Mouse (Mus musculus): ENCODE results near the gene Alg14. TPM values are rescaled to one million over a fixed set of nuclear protein-coding genes. Genes with fewer than 3 reads are reported as not detected.

Alg14 gene
- polyA plus RNA-seq, 1 experiment from 2014 or later: 30.1 TPM

GRCm38 (mm10) chr3:121287151-121287550 lies 4.4 kb upstream of the Alg14 start:
- no peak overlapping the region for H3K4me3 ChIP-seq (replicated peaks)
- H3K27me3 ChIP-seq: no peaks in the 10 kb centered on the region
- H3K9me3 ChIP-seq: no peaks in the 10 kb centered on the region
- 89% methylated on average over 2 of the region's 2 CpGs for WGBS
- ATAC-seq (ENCODE audit: low FRiP score): no peak
- H3K27ac ChIP-seq: no peak overlapping the region
- H3K4me1 ChIP-seq: peaks cover 5% of the 10 kb centered on the region; the same call in 1 of the 2 replicates
- no peaks in the 10 kb centered on the region for H3K36me3 ChIP-seq (replicated peaks)
- H3K9ac ChIP-seq: no peak overlapping the region
- H3K4me2 ChIP-seq: no peak overlapping the region

DNA sequence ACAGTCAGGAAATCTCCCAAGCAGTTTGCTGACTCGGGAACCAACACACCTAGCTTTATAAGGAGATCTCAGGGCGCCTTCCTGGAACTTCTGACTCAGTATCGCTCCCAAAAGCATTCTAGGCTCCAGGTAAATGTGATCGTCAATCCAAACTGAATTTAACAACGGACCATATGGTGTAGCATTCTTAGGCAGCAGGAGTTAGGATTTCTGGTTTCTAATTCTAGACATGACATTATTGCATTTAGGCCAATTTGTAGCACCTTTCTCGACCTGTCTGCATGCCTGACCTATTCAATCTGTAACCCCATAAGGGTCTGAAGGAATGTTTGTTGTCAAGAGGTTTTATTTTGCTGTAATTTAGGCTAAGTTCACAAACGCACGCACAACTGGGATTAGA lies 892 bp upstream of the Alg14 start:
- H3K36me3 ChIP-seq (replicated peaks): no peaks in the 10 kb centered on the region
- H3K4me2 ChIP-seq: peak overlapping the region; percentile 59
- no peak overlapping the region for H3K27ac ChIP-seq
- peak overlapping the region; percentile 60 for H3K4me3 ChIP-seq (replicated peaks)
- no peaks in the 10 kb centered on the region for H3K9me3 ChIP-seq
- H3K4me1 ChIP-seq: peaks cover 9% of the 10 kb centered on the region; the same call in 1 of the 2 replicates
- no peak for ATAC-seq (ENCODE audit: low FRiP score)
- H3K27me3 ChIP-seq: no peaks in the 10 kb centered on the region
- 78% methylated on average over 8 of the region's 8 CpGs for WGBS
- peak overlapping the region; percentile 59; the same call in 1 of the 2 replicates for H3K9ac ChIP-seq

GRCm38 (mm10) chr3:121291225-121291559 lies 381 bp upstream of the Alg14 start:
- WGBS: 6% methylated on average over 7 of the region's 7 CpGs
- peak overlapping the region; percentile 59; the same call in 1 of the 2 replicates for H3K9ac ChIP-seq
- H3K4me3 ChIP-seq (replicated peaks): peak overlapping the region; percentile 60
- no peaks in the 10 kb centered on the region for H3K36me3 ChIP-seq (replicated peaks)
- H3K4me2 ChIP-seq: peak overlapping the region; percentile 59
- H3K9me3 ChIP-seq: no peaks in the 10 kb centered on the region
- H3K27ac ChIP-seq: peak overlapping the region; percentile 94; the same call in 1 of the 2 replicates
- H3K27me3 ChIP-seq: no peaks in the 10 kb centered on the region
- no peak for ATAC-seq (ENCODE audit: low FRiP score)
- peaks cover 9% of the 10 kb centered on the region; the same call in 1 of the 2 replicates for H3K4me1 ChIP-seq

- peaks cover 9% of the 10 kb centered on the region; the same call in 1 of the 2 replicates for H3K4me1 ChIP-seq
- H3K36me3 ChIP-seq (replicated peaks): no peaks in the 10 kb centered on the region
- no peaks in the 10 kb centered on the region for H3K27me3 ChIP-seq
- H3K9me3 ChIP-seq: no peaks in the 10 kb centered on the region
- H3K4me2 ChIP-seq: no peak overlapping the region
- no peak overlapping the region for H3K4me3 ChIP-seq (replicated peaks)
- no peak overlapping the region for H3K9ac ChIP-seq
- no peak overlapping the region for H3K27ac ChIP-seq
- no peak for ATAC-seq (ENCODE audit: low FRiP score)
- 82% methylated on average over 2 of the region's 2 CpGs for WGBS
Observed at GRCm38 (mm10) chr3:121294200-121294599, 2.6 kb downstream of the Alg14 start.

DNA sequence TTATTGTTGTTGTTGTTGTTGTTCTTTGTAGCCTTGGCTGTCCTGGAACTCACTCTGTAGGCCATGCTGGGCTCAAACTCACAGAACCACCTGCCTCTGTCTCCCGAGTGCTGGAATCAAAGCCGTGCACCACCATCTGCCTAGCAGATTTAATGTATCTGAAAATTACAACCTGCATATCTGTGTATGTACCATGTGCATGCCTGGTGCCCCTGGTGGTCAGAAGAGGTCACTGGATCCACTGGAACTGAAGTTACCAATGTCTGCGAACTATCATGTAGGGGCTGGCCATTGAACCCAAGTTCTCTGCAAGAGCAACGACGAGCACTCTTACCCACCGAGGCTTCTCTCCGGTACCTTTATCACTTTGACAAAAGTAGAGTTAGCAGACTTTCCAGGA lies 15.1 kb downstream of the Alg14 start:
- WGBS: 93% methylated on average over 7 of the region's 7 CpGs
- H3K4me2 ChIP-seq: no peak overlapping the region
- 0 out of 2 replicates have a peak, but pooled peaks cover 4% of the 10 kb centered on the region for H3K36me3 ChIP-seq (replicated peaks)
- no peak overlapping the region for H3K9ac ChIP-seq
- no peaks in the 10 kb centered on the region for H3K9me3 ChIP-seq
- no peak overlapping the region for H3K27ac ChIP-seq
- H3K4me3 ChIP-seq (replicated peaks): no peak overlapping the region
- 0 out of 2 replicates have a peak, but pooled peaks cover 3% of the 10 kb centered on the region for H3K4me1 ChIP-seq
- no peak for ATAC-seq (ENCODE audit: low FRiP score)
- no peaks in the 10 kb centered on the region for H3K27me3 ChIP-seq

DNA sequence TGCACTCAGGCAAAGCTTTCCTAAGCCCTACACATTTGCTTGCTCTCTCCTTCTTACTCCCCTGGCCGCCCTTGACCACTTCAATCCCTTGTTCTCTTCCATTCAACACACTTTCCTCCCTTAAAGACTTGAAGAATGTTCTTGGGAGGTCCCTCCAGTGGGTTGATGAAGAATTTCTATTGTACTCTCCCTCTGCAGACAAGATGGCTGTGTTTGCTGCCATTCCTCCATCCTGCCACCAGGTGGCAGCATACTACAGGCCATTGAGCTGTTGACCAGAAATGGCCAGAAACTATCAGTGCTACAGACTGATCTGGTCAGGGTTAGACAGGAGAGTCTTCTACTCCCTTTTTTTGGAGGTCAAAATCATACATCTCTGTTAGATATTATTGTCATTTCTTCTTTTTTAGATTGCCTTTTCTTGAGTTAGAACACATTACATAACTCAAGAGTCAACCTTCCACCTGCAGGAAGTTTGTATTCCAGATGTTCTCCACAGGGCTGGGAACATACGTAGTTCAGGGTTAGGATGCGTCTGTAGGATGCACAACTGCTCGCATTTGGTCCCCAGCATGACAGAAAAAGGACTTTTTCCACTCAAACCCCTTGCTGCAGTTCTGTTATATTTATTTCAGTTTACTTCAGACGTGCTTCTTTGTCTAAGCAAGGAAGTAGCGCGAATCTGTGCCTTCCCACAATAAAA lies 16.1 kb downstream of the Alg14 start:
- Histone ChIP-seq H3K36me3 (replicated peaks) (0 out of 2 replicates have a peak, but pooled peaks cover under 1% of the 10 kb centered on the region), H3K27me3 (no peaks in the 10 kb centered on the region), H3K4me3 (replicated peaks) (no peak overlapping the region), H3K9me3 (no peaks in the 10 kb centered on the region), H3K9ac (no peak overlapping the region), H3K4me2 (no peak overlapping the region), H3K4me1 (0 out of 2 replicates have a peak, but pooled peaks cover 3% of the 10 kb centered on the region), H3K27ac (no peak overlapping the region)
- ATAC-seq (ENCODE audit: low FRiP score): peak; percentile 79
- 78% methylated on average over 7 of the region's 7 CpGs for WGBS

GRCm38 (mm10) chr3:121308935-121309334 lies 17.4 kb downstream of the Alg14 start:
- WGBS: 86% methylated on average over 5 of the region's 5 CpGs
- Histone ChIP-seq H3K4me1 (peaks cover 8% of the 10 kb centered on the region), H3K4me2 (no peak overlapping the region), H3K4me3 (replicated peaks) (no peak overlapping the region), H3K9ac (no peak overlapping the region), H3K9me3 (no peaks in the 10 kb centered on the region), H3K27ac (no peak overlapping the region), H3K36me3 (replicated peaks) (no peaks in the 10 kb centered on the region), H3K27me3 (no peaks in the 10 kb centered on the region)
- ATAC-seq (ENCODE audit: low FRiP score): 0 out of 2 replicates have a peak, but pooled peaks have one; percentile 15

GRCm38 (mm10) chr3:121309429-121309828 lies 17.9 kb downstream of the Alg14 start:
- Histone ChIP-seq H3K9ac (no peak overlapping the region), H3K4me2 (no peak overlapping the region), H3K36me3 (replicated peaks) (no peaks in the 10 kb centered on the region), H3K4me3 (replicated peaks) (no peak overlapping the region), H3K9me3 (no peaks in the 10 kb centered on the region), H3K27me3 (no peaks in the 10 kb centered on the region), H3K27ac (no peak overlapping the region), H3K4me1 (peaks cover 8% of the 10 kb centered on the region)
- 82% methylated on average over 4 of the region's 4 CpGs for WGBS
- no peak for ATAC-seq (ENCODE audit: low FRiP score)

DNA sequence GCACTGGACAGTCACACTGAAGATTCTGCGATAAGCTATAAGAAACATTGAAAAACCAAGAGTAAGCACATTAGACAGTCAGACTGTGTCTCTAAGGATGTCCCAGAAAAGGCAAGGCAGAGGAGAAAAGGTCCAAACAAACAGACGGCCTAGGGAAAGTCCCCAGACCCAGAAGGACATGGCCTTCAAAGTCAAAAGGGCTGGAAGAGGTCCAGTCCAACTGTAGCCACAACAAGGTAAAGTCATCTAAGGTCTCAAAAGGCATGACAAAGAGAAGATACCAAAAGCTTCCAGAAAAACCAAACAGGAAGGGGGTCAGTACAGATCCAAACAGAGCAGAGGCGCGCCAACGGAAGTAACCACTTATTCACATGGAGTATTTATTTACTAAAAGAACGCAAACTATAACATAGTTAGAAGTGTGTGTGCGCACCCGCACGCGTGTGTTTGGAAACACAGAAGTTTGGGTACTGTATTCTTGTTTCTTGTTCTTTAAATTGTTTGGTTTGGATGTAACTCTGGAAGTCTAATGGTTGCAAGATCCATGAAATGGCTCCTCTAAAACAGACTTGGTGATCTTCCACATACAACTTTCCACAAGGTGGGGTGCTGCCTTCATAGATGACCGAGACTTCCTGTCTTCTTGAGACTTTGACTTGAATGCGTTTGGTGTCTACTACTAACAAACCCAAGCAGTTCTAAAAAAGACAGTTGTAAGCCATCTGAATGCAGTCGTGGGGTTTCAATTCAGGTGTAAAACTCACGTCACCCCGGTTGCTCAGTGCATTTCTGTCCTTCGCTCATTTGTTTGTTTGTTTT lies 18.5 kb downstream of the Alg14 start:
- H3K36me3 ChIP-seq (replicated peaks): no peaks in the 10 kb centered on the region
- H3K27me3 ChIP-seq: no peaks in the 10 kb centered on the region
- WGBS: 92% methylated on average over 16 of the region's 16 CpGs
- H3K9ac ChIP-seq: no peak overlapping the region
- H3K4me3 ChIP-seq (replicated peaks): no peak overlapping the region
- no peak overlapping the region for H3K27ac ChIP-seq
- no peak overlapping the region for H3K4me2 ChIP-seq
- H3K4me1 ChIP-seq: peaks cover 8% of the 10 kb centered on the region
- no peak for ATAC-seq (ENCODE audit: low FRiP score)
- no peaks in the 10 kb centered on the region for H3K9me3 ChIP-seq

- H3K9me3 ChIP-seq: no peaks in the 10 kb centered on the region
- no peak overlapping the region for H3K27ac ChIP-seq
- no peak for ATAC-seq (ENCODE audit: low FRiP score)
- peaks cover 8% of the 10 kb centered on the region for H3K4me1 ChIP-seq
- no peak overlapping the region for H3K9ac ChIP-seq
- no peaks in the 10 kb centered on the region for H3K36me3 ChIP-seq (replicated peaks)
- H3K4me3 ChIP-seq (replicated peaks): no peak overlapping the region
- no peaks in the 10 kb centered on the region for H3K27me3 ChIP-seq
- no peak overlapping the region for H3K4me2 ChIP-seq
- WGBS: 86% methylated on average over 6 of the region's 6 CpGs
Observed at GRCm38 (mm10) chr3:121312426-121312825, 20.9 kb downstream of the Alg14 start.

DNA sequence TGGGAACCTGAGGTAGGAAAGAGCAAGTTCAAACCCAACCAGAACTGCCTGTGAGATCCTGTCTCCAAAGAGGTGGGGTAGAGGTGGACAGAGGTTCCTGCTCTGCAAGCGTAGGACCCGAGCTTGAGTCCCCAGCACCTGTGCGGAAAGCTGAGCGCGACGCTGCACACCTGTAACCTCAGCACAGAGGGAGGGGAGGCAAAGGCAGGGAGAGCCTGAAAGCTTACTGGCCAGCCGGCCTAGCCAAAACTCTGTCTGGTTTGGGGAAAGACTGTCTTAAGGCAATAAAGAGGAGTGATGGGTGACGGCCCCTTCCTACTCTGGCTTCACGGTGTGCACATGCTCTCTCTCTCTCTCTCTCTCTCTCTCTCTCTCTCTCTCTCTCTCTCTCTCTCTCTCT lies 21.4 kb downstream of the Alg14 start:
- H3K9ac ChIP-seq: no peak overlapping the region
- no peak overlapping the region for H3K27ac ChIP-seq
- H3K9me3 ChIP-seq: no peaks in the 10 kb centered on the region
- no peak for ATAC-seq (ENCODE audit: low FRiP score)
- no peaks in the 10 kb centered on the region for H3K27me3 ChIP-seq
- H3K36me3 ChIP-seq (replicated peaks): no peaks in the 10 kb centered on the region
- H3K4me2 ChIP-seq: no peak overlapping the region
- 73% methylated on average over 9 of the region's 9 CpGs for WGBS
- no peak overlapping the region for H3K4me3 ChIP-seq (replicated peaks)
- peaks cover 8% of the 10 kb centered on the region for H3K4me1 ChIP-seq

DNA sequence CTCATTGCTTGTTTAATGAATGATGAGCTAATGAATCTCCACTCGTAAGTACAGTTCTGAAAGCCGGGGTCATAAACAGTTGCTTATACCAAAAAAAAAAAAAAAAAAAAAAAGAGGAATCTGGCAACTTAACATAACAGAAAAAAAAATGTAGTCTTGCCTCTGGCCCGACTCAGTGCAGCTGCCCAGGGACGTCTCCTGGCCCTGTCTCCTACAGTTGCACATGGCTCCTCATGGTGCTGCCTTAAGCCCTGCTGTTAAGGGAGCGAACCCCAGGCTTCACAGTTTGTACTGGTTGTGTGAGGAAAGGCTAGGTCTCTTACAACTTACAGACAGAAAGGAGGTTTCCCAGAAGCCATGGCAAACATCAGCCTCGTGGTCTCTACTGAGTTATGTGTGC lies 22.6 kb downstream of the Alg14 start:
- H3K4me3 ChIP-seq (replicated peaks): no peak overlapping the region
- H3K36me3 ChIP-seq (replicated peaks): no peaks in the 10 kb centered on the region
- no peak overlapping the region for H3K4me2 ChIP-seq
- ATAC-seq (ENCODE audit: low FRiP score): no peak
- WGBS: 88% methylated on average over 6 of the region's 6 CpGs
- no peaks in the 10 kb centered on the region for H3K9me3 ChIP-seq
- no peaks in the 10 kb centered on the region for H3K27me3 ChIP-seq
- H3K4me1 ChIP-seq: peaks cover 8% of the 10 kb centered on the region
- H3K27ac ChIP-seq: no peak overlapping the region
- H3K9ac ChIP-seq: no peak overlapping the region

Measured in forebrain, embryonic 12.5 days (tissue).